Mouse (Mus musculus) fat pad, adult 2 months (tissue): Measurements from ENCODE around the gene Mocs3.

Experiments
- DNase-seq: peaks from one replicate; pipeline ENCODE4 v3.0.0-alpha.2; 2011; ENCODE audit warnings: low read depth, low spot score; ENCODE audit errors: extremely low read depth

The Mocs3 gene

DNA sequence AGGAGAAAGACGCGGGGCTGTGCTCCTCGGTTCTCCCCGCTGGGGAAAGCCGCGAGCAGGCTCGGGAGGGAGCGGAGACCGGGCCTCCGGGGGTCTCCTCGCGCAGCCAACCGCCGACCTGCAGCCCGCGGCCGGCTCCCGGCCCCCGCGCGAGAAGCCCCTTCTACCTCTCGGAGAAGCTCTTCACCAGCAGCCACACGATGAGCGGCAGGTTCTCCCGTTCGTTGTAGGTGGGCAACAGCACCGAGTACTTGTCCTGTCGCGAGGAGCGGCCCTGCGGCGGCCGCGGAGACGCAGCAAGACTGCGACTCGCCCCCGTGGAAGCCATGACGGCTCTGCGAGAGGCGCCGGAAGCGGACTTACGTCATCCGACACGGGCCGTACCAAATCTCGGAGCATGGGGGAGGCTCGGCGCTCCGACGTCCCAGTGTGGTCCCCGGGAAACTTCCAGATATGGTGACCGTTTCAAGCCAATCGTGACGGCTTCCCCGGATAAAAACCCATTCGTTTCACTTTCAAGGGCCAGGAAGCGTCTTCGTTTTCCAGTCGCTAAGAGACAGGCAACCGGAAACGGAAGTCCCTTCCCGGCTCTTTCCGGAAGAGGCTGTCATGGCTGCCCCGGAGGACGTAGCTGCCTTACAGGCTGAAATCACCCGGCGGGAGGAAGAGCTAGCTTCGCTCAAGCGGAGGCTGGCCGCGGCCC is at the start of gene Mocs3, which contains the start of the genes Gm20716 and Dpm1:
Mocs3 (plus strand) TSS at position 597 of the 703 bp plus-strand sequence.
Gm20716 (minus strand) TSS at position 339 of the 703 bp plus-strand sequence.
Dpm1 (minus strand) TSS at position 566 of the 703 bp plus-strand sequence.
- DNase-seq: no peak

GRCm38 (mm10) chr2:168191856-168192255 is 38.6 kb upstream of the Mocs3 start:
- no peak for DNase-seq

DNA sequence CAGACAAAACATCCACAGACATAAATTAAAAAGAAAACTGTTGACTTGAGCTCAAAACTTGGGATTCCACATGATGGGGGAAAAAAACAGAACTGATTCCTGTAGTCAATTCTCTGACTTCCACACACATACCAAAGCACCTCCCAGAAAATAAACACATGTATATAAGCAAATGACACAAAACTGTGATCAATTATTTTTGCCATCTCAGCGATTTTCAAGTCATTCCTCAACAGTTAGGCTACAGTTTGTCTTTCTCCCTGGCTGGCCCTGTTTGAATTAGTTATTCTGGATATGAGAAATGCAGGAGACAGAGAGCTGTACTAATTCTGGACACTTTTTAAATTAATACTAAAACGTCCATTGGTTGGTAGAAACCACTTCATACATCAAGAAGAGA is 36.7 kb upstream of the Mocs3 start:
- DNase-seq: no peak

DNA sequence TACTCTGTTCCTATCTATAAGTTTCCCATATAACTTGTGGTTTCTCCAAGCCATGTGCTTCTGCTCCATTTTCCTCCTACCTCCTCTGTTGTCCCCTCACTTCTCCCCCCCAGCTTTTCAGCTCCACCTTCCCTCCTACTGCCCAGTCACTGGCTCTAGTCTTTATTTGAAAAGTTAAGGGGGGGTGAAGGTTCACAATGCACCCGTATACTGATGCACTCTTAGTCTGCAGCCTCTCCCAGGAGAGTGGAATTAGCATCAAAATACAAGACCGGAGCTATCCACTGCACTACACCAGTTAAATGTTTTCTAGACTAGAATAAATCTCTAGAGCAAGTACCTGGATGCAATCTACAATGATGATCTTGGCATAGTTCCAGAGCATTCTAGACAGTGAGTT is 34.7 kb upstream of the Mocs3 start:
- no peak for DNase-seq

- no peak for DNase-seq
Measured at GRCm38 (mm10) chr2:168198421-168198820, 32.0 kb upstream of the Mocs3 start.

GRCm38 (mm10) chr2:168199476-168199875 is 30.9 kb upstream of the Mocs3 start:
- DNase-seq: no peak

- DNase-seq: no peak
Measured at GRCm38 (mm10) chr2:168200014-168200691, 30.3 kb upstream of the Mocs3 start.

DNA sequence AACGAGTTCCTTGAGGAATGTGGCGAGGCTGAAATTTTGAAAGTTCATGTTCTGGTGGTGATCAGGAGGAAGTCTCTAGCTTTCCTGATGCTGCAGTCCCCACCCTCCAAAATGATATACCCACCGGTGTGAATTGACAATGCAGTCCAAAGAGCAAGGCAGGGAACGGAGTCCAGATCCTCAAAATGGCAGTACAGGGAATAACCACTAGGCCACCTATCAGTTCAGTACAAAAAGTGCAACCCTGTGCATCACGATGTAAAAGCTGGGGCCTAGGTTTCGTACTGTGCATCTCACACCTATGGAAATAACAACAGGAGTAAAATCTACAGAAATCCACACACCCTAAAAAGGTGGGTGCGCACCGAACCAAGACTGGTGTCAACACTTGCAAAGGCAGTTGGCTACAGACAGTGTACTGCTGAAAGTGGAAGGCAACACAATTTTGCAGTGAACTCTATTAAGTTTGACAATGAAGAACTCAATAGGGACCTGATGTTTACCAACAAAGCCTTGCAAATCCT is 25.9 kb upstream of the Mocs3 start:
- no peak for DNase-seq

- peak; percentile 46 for DNase-seq
Measured at GRCm38 (mm10) chr2:168205265-168205664, 25.2 kb upstream of the Mocs3 start.

DNA sequence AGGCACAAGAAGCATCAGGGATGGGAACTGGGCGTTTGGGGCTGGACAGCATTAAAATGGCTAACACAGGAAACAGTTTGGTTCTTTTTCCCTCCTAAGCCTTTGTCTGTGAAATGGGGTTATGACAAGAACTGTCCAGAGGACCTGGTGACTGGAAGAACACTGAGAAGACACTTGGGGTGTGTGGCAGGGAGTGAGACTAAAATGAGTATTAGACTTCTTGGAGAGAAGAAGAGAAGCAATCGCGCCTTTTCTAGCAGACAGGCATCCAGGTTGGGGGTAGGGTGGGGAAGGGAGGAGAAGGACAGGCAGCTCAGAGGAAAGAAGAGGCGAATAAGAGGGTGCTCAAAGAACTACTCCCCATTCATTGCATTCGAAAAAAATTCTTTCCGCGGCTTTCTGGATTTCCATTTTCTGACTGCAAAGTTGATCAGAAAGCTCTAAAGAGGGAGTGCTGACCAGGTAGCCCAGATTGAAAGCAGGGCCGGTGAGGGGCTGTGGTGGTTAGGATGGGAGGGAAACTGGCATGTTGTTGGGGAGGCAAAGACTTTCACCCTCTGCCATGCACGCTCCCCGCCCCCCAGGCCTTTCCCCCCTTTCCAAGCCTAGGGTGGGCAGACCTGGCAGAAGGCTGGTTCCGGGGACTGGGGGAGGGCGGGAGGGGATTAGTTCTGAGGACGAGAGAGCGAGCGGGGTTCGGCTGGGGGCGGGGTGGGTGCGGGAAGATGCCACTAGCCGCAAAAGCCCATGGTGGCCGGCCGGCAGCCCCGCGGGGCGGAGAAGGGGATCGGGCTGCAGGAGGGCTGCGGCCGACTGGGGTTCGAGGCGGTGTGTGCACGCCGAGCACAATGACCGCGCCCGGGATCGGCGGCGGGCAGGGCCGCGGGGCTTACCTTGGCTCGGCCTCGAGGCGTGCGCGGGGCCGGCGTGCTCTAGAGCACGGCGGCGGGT is 24.5 kb upstream of the Mocs3 start:
- no peak for DNase-seq

DNA sequence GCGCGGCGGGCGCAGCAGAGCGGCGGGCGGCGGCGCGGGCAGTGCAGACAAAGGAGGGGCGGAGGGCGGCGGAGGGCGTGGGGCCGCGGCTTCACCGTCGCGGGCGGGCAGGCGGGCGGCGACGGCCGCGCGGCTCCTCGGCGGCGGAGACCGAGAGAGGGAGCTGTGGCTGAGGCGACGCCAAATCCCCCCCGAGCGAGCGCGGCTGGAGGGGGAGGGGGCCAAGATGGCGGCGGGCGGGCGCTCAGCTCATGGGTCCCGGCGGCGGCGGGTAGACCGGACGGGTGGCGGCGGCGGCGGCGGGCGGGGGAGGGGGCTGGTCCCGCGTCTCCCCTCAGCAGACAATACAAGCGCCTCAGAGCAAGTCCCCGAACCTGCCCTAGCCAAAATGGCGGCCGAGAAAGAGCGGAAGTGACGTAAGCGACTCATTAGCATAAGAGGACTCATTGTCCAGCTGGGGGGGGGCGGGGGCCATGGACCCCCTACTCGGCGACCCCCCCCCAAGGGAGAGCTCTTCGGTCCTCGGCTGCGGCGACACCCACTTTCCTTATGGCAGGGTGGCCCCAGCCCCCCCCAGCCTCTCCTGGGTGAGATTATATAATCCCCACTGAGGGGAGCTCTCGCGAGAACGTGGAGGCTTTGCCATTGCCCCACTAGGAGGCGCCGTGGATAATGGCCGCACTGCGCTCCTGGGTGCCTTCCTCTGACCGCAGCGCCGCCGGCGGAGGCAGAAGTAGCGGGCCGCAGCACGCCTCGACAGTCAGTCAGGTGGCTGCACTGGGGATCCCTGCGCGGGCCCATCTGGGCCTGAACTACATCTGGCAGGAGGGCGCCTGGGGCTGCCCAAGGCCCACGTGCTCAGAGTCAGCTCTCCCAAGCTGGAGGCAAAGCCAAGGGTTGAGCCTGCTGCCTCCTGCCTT is 23.4 kb upstream of the Mocs3 start, which contains the start of gene Adnp:
Adnp (minus strand) TSS at position 388 of the 920 bp plus-strand sequence.
- peak; percentile 62 for DNase-seq

GRCm38 (mm10) chr2:168207883-168208282 is 22.5 kb upstream of the Mocs3 start:
- DNase-seq: no peak

GRCm38 (mm10) chr2:168213788-168214397 is 16.5 kb upstream of the Mocs3 start:
- no peak for DNase-seq

GRCm38 (mm10) chr2:168223326-168223725 is 7.1 kb upstream of the Mocs3 start:
- no peak for DNase-seq

DNA sequence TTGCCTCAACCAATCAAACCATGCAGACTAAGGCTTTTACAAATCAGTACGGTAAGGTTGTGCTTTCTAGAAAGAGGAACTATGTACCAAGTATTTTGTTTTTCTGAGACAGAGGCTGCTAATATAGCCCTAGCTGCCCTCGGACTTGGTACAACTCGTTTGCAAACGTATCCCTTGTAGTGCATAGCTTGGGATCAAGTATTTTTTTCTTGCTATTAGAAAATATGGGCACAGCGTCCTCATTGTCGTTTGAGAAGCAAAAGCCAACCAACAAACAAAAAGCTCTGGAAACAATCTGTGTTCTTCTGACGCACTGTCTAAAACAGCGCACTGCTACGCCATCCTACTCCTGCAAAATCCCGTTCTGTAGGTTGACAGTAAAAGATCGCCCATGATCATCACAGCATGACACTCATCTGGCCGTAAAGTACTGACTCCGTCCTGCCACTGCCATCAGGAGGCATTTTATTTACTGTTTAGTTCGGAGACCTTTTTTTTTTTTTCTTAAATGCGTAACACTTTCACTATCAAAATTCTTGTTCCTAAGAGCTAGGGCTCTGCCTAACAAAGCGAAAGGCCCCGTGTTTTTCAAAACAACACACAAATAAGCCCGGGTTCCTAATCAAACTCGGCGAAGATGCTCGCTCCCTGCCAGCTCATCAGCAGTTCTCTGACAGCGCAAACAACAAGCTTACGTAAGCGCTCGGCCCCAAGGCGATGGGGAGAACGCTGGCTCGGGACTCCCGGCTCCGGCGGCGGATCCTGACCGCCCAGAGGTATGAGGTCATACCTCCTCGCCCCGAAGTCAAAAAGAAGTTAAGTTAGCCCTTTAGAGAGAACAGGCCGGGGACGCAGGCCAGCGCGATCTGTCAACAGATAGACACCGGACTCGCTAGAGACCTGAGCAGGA is 1.1 kb upstream of the Mocs3 start:
- DNase-seq: no peak

DNA sequence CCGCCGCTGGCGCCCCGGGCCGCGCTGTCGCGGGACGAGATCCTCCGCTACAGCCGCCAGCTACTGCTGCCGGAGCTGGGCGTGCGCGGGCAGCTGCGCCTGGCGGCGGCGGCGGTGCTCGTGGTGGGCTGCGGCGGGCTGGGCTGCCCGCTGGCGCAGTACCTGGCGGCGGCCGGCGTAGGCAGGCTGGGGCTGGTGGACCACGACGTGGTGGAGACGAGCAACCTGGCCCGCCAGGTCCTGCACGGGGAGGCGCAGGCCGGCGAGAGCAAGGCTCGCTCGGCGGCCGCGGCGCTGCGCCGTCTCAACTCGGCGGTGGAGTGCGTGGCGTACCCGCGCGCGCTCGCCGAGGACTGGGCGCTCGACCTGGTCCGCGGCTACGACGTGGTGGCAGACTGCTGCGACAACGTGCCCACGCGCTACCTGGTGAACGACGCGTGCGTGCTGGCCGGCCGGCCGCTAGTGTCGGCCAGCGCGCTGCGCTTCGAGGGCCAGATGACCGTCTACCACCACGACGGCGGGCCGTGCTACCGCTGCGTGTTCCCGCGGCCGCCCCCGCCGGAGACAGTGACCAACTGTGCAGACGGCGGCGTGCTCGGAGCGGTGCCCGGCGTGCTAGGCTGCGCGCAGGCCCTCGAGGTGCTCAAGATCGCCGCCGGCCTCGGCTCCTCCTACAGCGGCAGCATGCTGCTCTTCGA is 500 bp downstream of the Mocs3 start:
- no peak for DNase-seq

DNA sequence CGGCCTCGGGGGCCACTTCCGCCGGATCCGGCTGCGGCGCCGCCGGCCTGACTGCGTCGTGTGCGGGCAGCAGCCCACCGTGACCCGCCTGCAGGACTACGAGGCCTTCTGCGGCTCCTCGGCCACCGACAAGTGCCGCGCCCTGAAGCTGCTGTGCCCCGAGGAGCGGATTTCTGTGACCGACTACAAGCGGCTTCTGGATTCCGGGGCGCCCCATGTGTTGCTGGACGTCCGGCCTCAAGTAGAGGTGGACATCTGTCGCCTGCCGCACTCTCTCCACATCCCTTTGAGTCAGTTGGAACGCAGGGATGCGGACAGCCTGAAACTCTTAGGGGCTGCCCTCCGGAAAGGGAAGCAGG is 1.0 kb downstream of the Mocs3 start:
- DNase-seq: no peak

DNA sequence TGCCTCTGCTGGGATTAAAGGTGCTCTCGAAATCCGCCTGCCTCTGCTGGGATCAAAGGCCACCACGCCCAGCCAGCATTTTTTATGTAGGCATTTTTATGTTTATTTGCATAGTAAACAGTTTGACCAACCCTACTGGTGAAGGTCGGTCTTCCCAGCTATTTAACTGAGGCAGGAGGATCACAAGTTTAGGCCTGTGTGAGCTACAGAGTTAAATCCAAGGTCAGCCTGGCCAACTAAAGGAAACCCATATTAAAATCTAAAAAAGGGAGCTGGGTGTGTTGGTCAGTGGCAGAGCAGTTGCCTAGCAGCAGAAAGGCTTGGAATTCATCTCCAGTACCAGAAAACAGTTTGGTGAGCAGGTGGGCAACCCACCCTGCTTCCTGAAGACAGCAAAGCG is 2.9 kb downstream of the Mocs3 start:
- DNase-seq: no peak
